Mouse (Mus musculus) layer of hippocampus, adult 11-12 months (tissue): ENCODE measurements around the gene Folr1.

Experiments
- DNase-seq: peaks from one replicate; pipeline ENCODE4 v3.0.0; 2022; ENCODE audit warnings: low spot score

Folr1 gene

GRCm38 (mm10) chr7:101868241-101869162 lies 2.1 kb downstream of the Folr1 start:
- no peak for DNase-seq

- no peak for DNase-seq
These were observed 3.1 kb downstream of the Folr1 start for GRCm38 (mm10) chr7:101867482-101867881.

GRCm38 (mm10) chr7:101866491-101867265 lies 3.9 kb downstream of the Folr1 start:
- DNase-seq = no peak

- no peak for DNase-seq
These were observed 7.2 kb downstream of the Folr1 start, which contains the start of gene Anapc15 for GRCm38 (mm10) chr7:101863415-101863814. TSS of gene Anapc15 (plus strand) at chr7:101863715.

- DNase-seq = no peak
These were observed 8.3 kb downstream of the Folr1 start for GRCm38 (mm10) chr7:101862291-101862690.

- DNase-seq = no peak
These were observed 9.6 kb downstream of the Folr1 start for GRCm38 (mm10) chr7:101860978-101861377.

GRCm38 (mm10) chr7:101858362-101858761 lies 12.2 kb downstream of the Folr1 start:
- peak; percentile 28 for DNase-seq

- no peak for DNase-seq
These were observed 13.5 kb downstream of the Folr1 start, which contains the start of gene Folr2 for GRCm38 (mm10) chr7:101857094-101857493. TSS of gene Folr2 (minus strand) at chr7:101857194.

GRCm38 (mm10) chr7:101853816-101854215 lies 16.8 kb downstream of the Folr1 start:
- no peak for DNase-seq

GRCm38 (mm10) chr7:101852846-101853245 lies 17.7 kb downstream of the Folr1 start:
- no peak for DNase-seq

- no peak for DNase-seq
These were observed 18.9 kb downstream of the Folr1 start for GRCm38 (mm10) chr7:101851689-101852088.

GRCm38 (mm10) chr7:101847934-101848333 lies 22.7 kb downstream of the Folr1 start:
- DNase-seq = no peak

- DNase-seq = no peak
These were observed 26.4 kb downstream of the Folr1 start for GRCm38 (mm10) chr7:101844186-101844585.

- DNase-seq = peak; percentile 78
These were observed 32.7 kb downstream of the Folr1 start, which contains the start of gene Inppl1 for GRCm38 (mm10) chr7:101837606-101838471. TSS of gene Inppl1 (minus strand) at chr7:101838229.

GRCm38 (mm10) chr7:101837154-101837605 lies 33.4 kb downstream of the Folr1 start:
- no peak for DNase-seq

GRCm38 (mm10) chr7:101836271-101837153 lies 34.1 kb downstream of the Folr1 start:
- DNase-seq = peak; percentile 41

- no peak for DNase-seq
These were observed 35.0 kb downstream of the Folr1 start for GRCm38 (mm10) chr7:101835457-101836109.

GRCm38 (mm10) chr7:101834903-101835302 lies 35.7 kb downstream of the Folr1 start:
- DNase-seq = no peak

GRCm38 (mm10) chr7:101833916-101834584 lies 36.5 kb downstream of the Folr1 start:
- no peak for DNase-seq
